30 mouse cellular contexts compared by ENCODE assay signal in genomic region chr1:111873196-111873595, GRCm38 (mm10). TPM values are rescaled to one million over a fixed set of nuclear protein-coding genes. Genes with fewer than 3 reads are reported as not detected.
A peak's percentile ranks its signal among the peaks of the same experiment; 100 is the strongest.
DNase-seq lines count a peak whose midpoint lies in the region; ATAC-seq and TF ChIP-seq lines count a peak whose summit lies in the region.
"Had no signal": no experiment of that assay in that cellular context is flagged by ENCODE, and none has a peak within 500 bp of the region (broad histone marks: within the 10 kb centered on the region; RNA-seq: fewer than 3 reads in every experiment).

No protein-coding gene starts in this region.

- TF ChIP-seq CTCF in hindbrain, postnatal 0 days (IDR thresholded peaks at IDR 0.05; ENCODE audit: low read depth): no peak
- no peak for TF ChIP-seq CTCF in brain, embryonic 14.5 days (IDR thresholded peaks at IDR 0.05; ENCODE audit: borderline replicate concordance, extremely low read depth, insufficient read depth, insufficient read length)
- no peak for TF ChIP-seq CTCF in liver, postnatal 0 days (IDR thresholded peaks at IDR 0.05; ENCODE audit: low read depth)

- peak; percentile 10 to 24 for DNase-seq in cerebellum, postnatal 14 days
- no peak for DNase-seq in cerebellum, adult 18-20 months
- DNase-seq in hindbrain, postnatal 0 days (ENCODE audit: low spot score): peak; percentile 10
- DNase-seq in hindbrain, embryonic 10.5 days (ENCODE audit: low spot score): no peak
- peak; percentile 50 for DNase-seq in Muller cell, postnatal 12 days (ENCODE audit: inconsistent ontology term)
- DNase-seq in brain, embryonic 14.5 days (ENCODE audit: low read depth): peak; percentile 55
- DNase-seq in liver, postnatal 0 days: no peak
- DNase-seq: adrenal gland, adult 2 months; adrenal gland, postnatal 14 days; B cell, adult 2 months; cerebellum, adult 2 months; cerebellum, postnatal 25 days; embryo, embryonic 11 days; gastrocnemius, postnatal 10 days; gastrocnemius, postnatal 36 days; heart, adult 2 months; heart, postnatal 14 days; heart, postnatal 4 days; kidney, adult 11 months had no signal

- H3K9me3 ChIP-seq in hindbrain, postnatal 0 days (ENCODE audit: low read length): no peaks in the 10 kb centered on the region
- no peaks in the 10 kb centered on the region for H3K9me3 ChIP-seq in hindbrain, embryonic 10.5 days
- no peaks in the 10 kb centered on the region for H3K9me3 ChIP-seq in liver, postnatal 0 days (ENCODE audit: low read length)
- H3K9me3 ChIP-seq: embryonic facial prominence, embryonic 10.5 days; embryonic facial prominence, embryonic 13.5 days; forebrain, embryonic 13.5 days; heart, embryonic 10.5 days; heart, embryonic 13.5 days; hindbrain, embryonic 12.5 days; hindbrain, embryonic 15.5 days; intestine, embryonic 15.5 days had no signal

- no peaks in the 10 kb centered on the region for H3K4me1 ChIP-seq in hindbrain, postnatal 0 days (ENCODE audit: insufficient read depth, low read length)
- H3K4me1 ChIP-seq in hindbrain, embryonic 10.5 days (replicated peaks): no peaks in the 10 kb centered on the region
- H3K4me1 ChIP-seq in liver, postnatal 0 days (ENCODE audit: insufficient read depth): no peaks in the 10 kb centered on the region
- H3K4me1 ChIP-seq: embryonic facial prominence, embryonic 10.5 days; embryonic facial prominence, embryonic 13.5 days; forebrain, embryonic 13.5 days; heart, embryonic 10.5 days; heart, embryonic 13.5 days; hindbrain, embryonic 12.5 days; hindbrain, embryonic 15.5 days; intestine, embryonic 15.5 days had no signal

- TF ChIP-seq EP300 in liver, postnatal 0 days (IDR thresholded peaks at IDR 0.05; ENCODE audit: low read depth): no peak

- H3K27ac ChIP-seq in hindbrain, postnatal 0 days: no peak overlapping the region
- no peak overlapping the region for H3K27ac ChIP-seq in hindbrain, embryonic 10.5 days
- H3K27ac ChIP-seq in liver, postnatal 0 days (ENCODE audit: low read depth): no peak overlapping the region
- H3K27ac ChIP-seq: embryonic facial prominence, embryonic 10.5 days; embryonic facial prominence, embryonic 13.5 days; forebrain, embryonic 13.5 days; heart, adult 2 months; heart, embryonic 10.5 days; heart, embryonic 13.5 days; hindbrain, embryonic 12.5 days; hindbrain, embryonic 15.5 days; intestine, embryonic 15.5 days had no signal

- no peak overlapping the region for H3K4me3 ChIP-seq in hindbrain, postnatal 0 days (ENCODE audit: low read length)
- H3K4me3 ChIP-seq in hindbrain, embryonic 10.5 days: no peak overlapping the region
- H3K4me3 ChIP-seq in liver, postnatal 0 days (ENCODE audit: low read depth, low read length): no peak overlapping the region
- H3K4me3 ChIP-seq: embryonic facial prominence, embryonic 10.5 days; embryonic facial prominence, embryonic 13.5 days; erythroblast, embryonic 14.5 days; forebrain, embryonic 13.5 days; heart, adult 2 months; heart, embryonic 10.5 days; heart, embryonic 13.5 days; hindbrain, embryonic 12.5 days; hindbrain, embryonic 15.5 days; intestine, embryonic 15.5 days had no signal

- ATAC-seq in hindbrain, postnatal 0 days: no peak
- ATAC-seq in liver, postnatal 0 days: no peak
- ATAC-seq: forebrain, embryonic 13.5 days; intestine, embryonic 15.5 days had no signal

- H3K36me3 ChIP-seq in hindbrain, postnatal 0 days (ENCODE audit: insufficient read depth, low read length): no peaks in the 10 kb centered on the region
- no peaks in the 10 kb centered on the region for H3K36me3 ChIP-seq in hindbrain, embryonic 10.5 days
- H3K36me3 ChIP-seq in liver, postnatal 0 days (replicated peaks; ENCODE audit: insufficient read depth, low read length): no peaks in the 10 kb centered on the region
- H3K36me3 ChIP-seq: embryonic facial prominence, embryonic 10.5 days; embryonic facial prominence, embryonic 13.5 days; G1E; heart, embryonic 10.5 days; heart, embryonic 13.5 days; hindbrain, embryonic 12.5 days; hindbrain, embryonic 15.5 days; intestine, embryonic 15.5 days had no signal

- no peak overlapping the region for H3K9ac ChIP-seq in hindbrain, postnatal 0 days (replicated peaks; ENCODE audit: low read length)
- H3K9ac ChIP-seq in liver, postnatal 0 days (replicated peaks): no peak overlapping the region
- H3K9ac ChIP-seq: embryonic facial prominence, embryonic 13.5 days; forebrain, embryonic 13.5 days; heart, embryonic 13.5 days; hindbrain, embryonic 12.5 days; hindbrain, embryonic 15.5 days; intestine, embryonic 15.5 days had no signal

- no peak for TF ChIP-seq POLR2A in brain, embryonic 14.5 days (IDR thresholded peaks at IDR 0.05; ENCODE audit: borderline replicate concordance, extremely low read depth, insufficient read depth, insufficient read length, poor library complexity, severe bottlenecking)

- H3K27me3 ChIP-seq in hindbrain, postnatal 0 days (ENCODE audit: insufficient read depth, low read length): no peaks in the 10 kb centered on the region
- H3K27me3 ChIP-seq in hindbrain, embryonic 10.5 days (ENCODE audit: insufficient read depth, poor library complexity, severe bottlenecking): no peaks in the 10 kb centered on the region
- H3K27me3 ChIP-seq in liver, postnatal 0 days (ENCODE audit: insufficient read depth, low read length): no peaks in the 10 kb centered on the region
- H3K27me3 ChIP-seq: CH12.LX; embryonic facial prominence, embryonic 13.5 days; forebrain, embryonic 13.5 days; heart, embryonic 13.5 days; hindbrain, embryonic 12.5 days; hindbrain, embryonic 15.5 days; intestine, embryonic 15.5 days had no signal

- H3K4me2 ChIP-seq in hindbrain, postnatal 0 days (ENCODE audit: low read depth, low read length): no peak overlapping the region
- no peak overlapping the region for H3K4me2 ChIP-seq in liver, postnatal 0 days (ENCODE audit: low read depth, low read length)
- H3K4me2 ChIP-seq: embryonic facial prominence, embryonic 13.5 days; forebrain, embryonic 13.5 days; heart, embryonic 13.5 days; hindbrain, embryonic 12.5 days; hindbrain, embryonic 15.5 days; intestine, embryonic 15.5 days had no signal

RNA-seq across cellular contexts. Expression of gene Dsel, which starts 8.5 kb away (rescaled TPM):
- total RNA-seq in hindbrain, postnatal 0 days (2014; rRNA removed): 15.8 and 15.9 TPM in 2 replicates
- polyA plus RNA-seq in hindbrain, postnatal 0 days (2015; fragmentation: Nextera tagmentation; extraction: Ambion mirVana): 7.3 and 8.1 TPM in 2 replicates
- 6.5 and 9.5 TPM in 2 replicates for polyA plus RNA-seq in hindbrain, embryonic 10.5 days (2016; fragmentation: Nextera tagmentation; extraction: Ambion mirVana)
- polyA plus RNA-seq in brain, embryonic 14.5 days (2012; rRNA removed): 6.8 and 8.4 TPM in 2 replicates
- polyA plus RNA-seq in liver, postnatal 0 days (2015; fragmentation: Nextera tagmentation; extraction: Ambion mirVana): 0.35 and 0.46 TPM in 2 replicates
- total RNA-seq: CH12.LX had no signal
- polyA plus RNA-seq: erythroblast, embryonic 14.5 days; G1E had no signal

Comparison
In these comparisons a context has a peak if more than half of its experiments do, and no peak if none do; other contexts are left out.
1. DNase-seq: peak in cerebellum, postnatal 14 days (2 of 2), hindbrain, postnatal 0 days (single experiment), Muller cell, postnatal 12 days (single experiment) and brain, embryonic 14.5 days (single experiment); none in cerebellum, adult 18-20 months (0 of 2), hindbrain, embryonic 10.5 days (single experiment) and liver, postnatal 0 days (single experiment).